22 mouse cellular contexts compared by ENCODE assay signal in the genomic region with DNA sequence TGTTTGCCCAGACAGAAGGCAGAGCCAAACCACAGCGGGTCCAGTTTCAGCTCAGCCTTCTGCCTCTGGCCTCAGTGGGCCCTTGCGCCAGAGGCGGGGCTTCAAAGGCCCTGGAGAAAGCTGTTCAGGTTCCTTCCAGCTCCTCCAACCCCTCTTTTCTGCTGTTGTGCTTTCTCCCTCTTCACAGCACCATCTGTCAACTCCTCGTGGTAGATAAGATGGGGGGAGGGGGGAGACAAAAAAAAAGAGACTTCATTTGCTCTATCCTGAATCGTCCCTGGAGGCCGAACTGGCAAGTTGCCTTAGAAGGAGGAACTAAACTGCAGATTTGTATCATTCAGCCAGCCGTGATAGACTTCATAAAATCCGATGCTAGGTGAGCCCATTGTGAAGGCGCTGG. TPM values are rescaled to one million over a fixed set of nuclear protein-coding genes. Genes with fewer than 3 reads are reported as not detected.
A peak's percentile ranks its signal among the peaks of the same experiment; 100 is the strongest.
DNase-seq lines count a peak whose midpoint lies in the region; ATAC-seq and TF ChIP-seq lines count a peak whose summit lies in the region.
"Had no signal": no experiment of that assay in that cellular context is flagged by ENCODE, and none has a peak within 500 bp of the region (broad histone marks: within the 10 kb centered on the region; RNA-seq: fewer than 3 reads in every experiment).

No protein-coding gene starts in this region.

- H3K27ac ChIP-seq in forebrain, embryonic 15.5 days (replicated peaks), result no peak overlapping the region
- H3K27ac ChIP-seq in forebrain, embryonic 12.5 days, result no peak overlapping the region
- no peak overlapping the region for H3K27ac ChIP-seq in neural tube, embryonic 14.5 days (ENCODE audit: low read depth, low read length)
- H3K27ac ChIP-seq in neural tube, embryonic 15.5 days (replicated peaks), result no peak overlapping the region
- no peak overlapping the region for H3K27ac ChIP-seq in stomach, postnatal 0 days (replicated peaks)
- H3K27ac ChIP-seq: hindbrain, embryonic 15.5 days; limb, embryonic 13.5 days; liver, embryonic 15.5 days; neural tube, embryonic 12.5 days had no signal

- H3K4me3 ChIP-seq in forebrain, embryonic 15.5 days, result no peak overlapping the region
- no peak overlapping the region for H3K4me3 ChIP-seq in forebrain, embryonic 12.5 days (replicated peaks)
- no peak overlapping the region for H3K4me3 ChIP-seq in neural tube, embryonic 14.5 days (ENCODE audit: low read depth, low read length)
- no peak overlapping the region for H3K4me3 ChIP-seq in neural tube, embryonic 15.5 days (replicated peaks)
- H3K4me3 ChIP-seq in stomach, postnatal 0 days (ENCODE audit: low read depth, low read length), result no peak overlapping the region
- H3K4me3 ChIP-seq: erythroblast, embryonic 14.5 days; hindbrain, embryonic 15.5 days; limb, embryonic 13.5 days; liver, embryonic 15.5 days; neural tube, embryonic 12.5 days had no signal

- WGBS in forebrain, embryonic 15.5 days, result 56% methylated on average over 9 of the region's 9 CpGs
- 70% methylated on average over 9 of the region's 9 CpGs for WGBS in forebrain, embryonic 12.5 days
- WGBS in neural tube, embryonic 14.5 days, result 60% methylated on average over 9 of the region's 9 CpGs
- 57% methylated on average over 9 of the region's 9 CpGs for WGBS in neural tube, embryonic 15.5 days
- 53% methylated on average over 9 of the region's 9 CpGs for WGBS in stomach, postnatal 0 days

- H3K36me3 ChIP-seq in forebrain, embryonic 15.5 days, result no peaks in the 10 kb centered on the region
- no peaks in the 10 kb centered on the region for H3K36me3 ChIP-seq in forebrain, embryonic 12.5 days (replicated peaks)
- no peaks in the 10 kb centered on the region for H3K36me3 ChIP-seq in neural tube, embryonic 14.5 days (ENCODE audit: control insufficient read depth, insufficient read depth, low read length)
- no peaks in the 10 kb centered on the region for H3K36me3 ChIP-seq in neural tube, embryonic 15.5 days
- no peaks in the 10 kb centered on the region for H3K36me3 ChIP-seq in stomach, postnatal 0 days (ENCODE audit: control insufficient read depth, insufficient read depth, low read length)
- H3K36me3 ChIP-seq: hindbrain, embryonic 15.5 days; limb, embryonic 13.5 days; liver, embryonic 15.5 days; neural tube, embryonic 12.5 days had no signal

- H3K9ac ChIP-seq in forebrain, embryonic 15.5 days (replicated peaks), result no peak overlapping the region
- no peak overlapping the region for H3K9ac ChIP-seq in forebrain, embryonic 12.5 days
- no peak overlapping the region for H3K9ac ChIP-seq in neural tube, embryonic 14.5 days (replicated peaks; ENCODE audit: low read depth, low read length)
- no peak overlapping the region for H3K9ac ChIP-seq in neural tube, embryonic 15.5 days (replicated peaks)
- H3K9ac ChIP-seq in stomach, postnatal 0 days (ENCODE audit: low read length), result no peak overlapping the region
- H3K9ac ChIP-seq: hindbrain, embryonic 15.5 days; limb, embryonic 13.5 days; liver, embryonic 15.5 days; neural tube, embryonic 12.5 days had no signal

- TF ChIP-seq EP300 in stomach, postnatal 0 days (optimal IDR thresholded peaks at IDR 0.05), result no peak

- DNase-seq in left cerebral cortex, postnatal 4 days, result peak; percentile 68
- DNase-seq in left cerebral cortex, postnatal 14 days (ENCODE audit: low spot score in 2 of 2), result no peak
- DNase-seq in stomach, postnatal 0 days (ENCODE audit: low spot score), result no peak
- DNase-seq: cerebellum, adult 11-12 months; cerebellum, postnatal 36 days; gastrocnemius, postnatal 36 days; thymus, postnatal 25 days had no signal

- H3K9me3 ChIP-seq in forebrain, embryonic 15.5 days, result no peaks in the 10 kb centered on the region
- H3K9me3 ChIP-seq in forebrain, embryonic 12.5 days, result no peaks in the 10 kb centered on the region
- H3K9me3 ChIP-seq in neural tube, embryonic 14.5 days (ENCODE audit: control insufficient read depth, low read length), result no peaks in the 10 kb centered on the region
- H3K9me3 ChIP-seq in neural tube, embryonic 15.5 days (replicated peaks), result no peaks in the 10 kb centered on the region
- H3K9me3 ChIP-seq in stomach, postnatal 0 days (ENCODE audit: control insufficient read depth, low read length), result no peaks in the 10 kb centered on the region
- H3K9me3 ChIP-seq: hindbrain, embryonic 15.5 days; limb, embryonic 13.5 days; liver, embryonic 15.5 days; neural tube, embryonic 12.5 days had no signal

- no peak overlapping the region for H3K4me2 ChIP-seq in forebrain, embryonic 15.5 days (replicated peaks)
- H3K4me2 ChIP-seq in forebrain, embryonic 12.5 days, result no peak overlapping the region
- H3K4me2 ChIP-seq in neural tube, embryonic 14.5 days (ENCODE audit: low read depth, low read length), result no peak overlapping the region
- H3K4me2 ChIP-seq in neural tube, embryonic 15.5 days, result no peak overlapping the region
- no peak overlapping the region for H3K4me2 ChIP-seq in stomach, postnatal 0 days (replicated peaks; ENCODE audit: low read depth)
- H3K4me2 ChIP-seq: hindbrain, embryonic 15.5 days; limb, embryonic 13.5 days; liver, embryonic 15.5 days; neural tube, embryonic 12.5 days had no signal

- ATAC-seq in forebrain, embryonic 15.5 days (replicated peaks), result 0 out of 2 replicates have a peak, but pooled peaks have one; percentile 6
- no peak for ATAC-seq in forebrain, embryonic 12.5 days (ENCODE audit: low FRiP score)
- 0 out of 2 replicates have a peak, but pooled peaks have one; percentile 9 for ATAC-seq in neural tube, embryonic 14.5 days (ENCODE audit: low read depth)
- ATAC-seq in neural tube, embryonic 15.5 days (ENCODE audit: low FRiP score), result no peak
- no peak for ATAC-seq in stomach, postnatal 0 days (ENCODE audit: low FRiP score, low TSS enrichment)
- ATAC-seq: activated CD4-positive, CD25-positive, alpha-beta regulatory T cell, adult 4 months; intestine, postnatal 0 days; Patski had no signal

- no peak for TF ChIP-seq CTCF in stomach, postnatal 0 days (IDR thresholded peaks at IDR 0.05; ENCODE audit: low read depth)

- H3K27me3 ChIP-seq in forebrain, embryonic 15.5 days, result no peaks in the 10 kb centered on the region
- H3K27me3 ChIP-seq in forebrain, embryonic 12.5 days, result no peaks in the 10 kb centered on the region
- H3K27me3 ChIP-seq in neural tube, embryonic 14.5 days (ENCODE audit: control insufficient read depth, insufficient read depth, low read length), result no peaks in the 10 kb centered on the region
- no peaks in the 10 kb centered on the region for H3K27me3 ChIP-seq in neural tube, embryonic 15.5 days (replicated peaks)
- no peaks in the 10 kb centered on the region for H3K27me3 ChIP-seq in stomach, postnatal 0 days (ENCODE audit: control insufficient read depth, insufficient read depth, low read length)
- H3K27me3 ChIP-seq: hindbrain, embryonic 15.5 days; limb, embryonic 13.5 days; liver, embryonic 15.5 days; neural tube, embryonic 12.5 days had no signal

- 0 out of 2 replicates have a peak, but pooled peaks cover 5% of the 10 kb centered on the region for H3K4me1 ChIP-seq in forebrain, embryonic 15.5 days
- H3K4me1 ChIP-seq in forebrain, embryonic 12.5 days, result no peaks in the 10 kb centered on the region
- no peaks in the 10 kb centered on the region for H3K4me1 ChIP-seq in neural tube, embryonic 14.5 days (ENCODE audit: control insufficient read depth, insufficient read depth, low read length)
- no peaks in the 10 kb centered on the region for H3K4me1 ChIP-seq in neural tube, embryonic 15.5 days
- H3K4me1 ChIP-seq in stomach, postnatal 0 days (replicated peaks; ENCODE audit: control insufficient read depth, insufficient read depth), result no peaks in the 10 kb centered on the region
- H3K4me1 ChIP-seq: hindbrain, embryonic 15.5 days; liver, embryonic 15.5 days had no signal

- intact Hi-C loops in left cerebral cortex, postnatal 4 days (cut with DNase I), result no loop called here
- intact Hi-C loops in left cerebral cortex, postnatal 14 days (cut with DNase I), result no loop called here

RNA-seq across cellular contexts. Expression of a gene that starts 27.8 kb away (rescaled TPM):
- polyA plus RNA-seq in forebrain, embryonic 15.5 days (2015; fragmentation: Nextera tagmentation; extraction: Ambion mirVana), result 0.14 and 0.15 TPM in 2 replicates
- 0.06 and 0.10 TPM in 2 replicates for polyA plus RNA-seq in forebrain, embryonic 12.5 days (2016; fragmentation: Nextera tagmentation; extraction: Ambion mirVana)
- total RNA-seq in left cerebral cortex, postnatal 4 days (2021), result under 1 TPM; 0.28 to 0.30 TPM
- total RNA-seq in left cerebral cortex, postnatal 14 days (2021), result under 1 TPM; 0.19 to 0.24 TPM
- 0.13 and 0.22 TPM in 2 replicates for polyA plus RNA-seq in neural tube, embryonic 14.5 days (2014; fragmentation: Nextera tagmentation; extraction: Ambion mirVana)
- 0.13 and 0.29 TPM in 2 replicates for polyA plus RNA-seq in neural tube, embryonic 15.5 days (2015; fragmentation: Nextera tagmentation; extraction: Ambion mirVana)
- polyA plus RNA-seq in stomach, postnatal 0 days (2015; fragmentation: Nextera tagmentation; extraction: Ambion mirVana), result 0.05 and 0.28 TPM in 2 replicates
- total RNA-seq: adrenal gland, postnatal 10 days; gastrocnemius, postnatal 36 days; heart, adult 8-10 months had no signal
- polyA plus RNA-seq: activated CD4-positive, CD25-positive, alpha-beta regulatory T cell, adult 4 months; erythroblast, embryonic 14.5 days; liver, embryonic 15.5 days; neural tube, embryonic 12.5 days; Patski; small intestine, adult 2 months had no signal

Comparison
In these comparisons a context has a peak if more than half of its experiments do, and no peak if none do; other contexts are left out.
1. ATAC-seq: peak in forebrain, embryonic 15.5 days (single experiment) and neural tube, embryonic 14.5 days (single experiment); none in forebrain, embryonic 12.5 days (single experiment), neural tube, embryonic 15.5 days (single experiment) and stomach, postnatal 0 days (single experiment).